Mouse (Mus musculus) midbrain, postnatal 0 days (tissue): ENCODE results near the gene Tgfbr2. TPM values are rescaled to one million over a fixed set of nuclear protein-coding genes. Genes with fewer than 3 reads are reported as not detected.

Source experiments
- ATAC-seq: fragments of 200-750 bp; cut with Nextera tagmentation; 2 replicates; pipeline ENCODE4 v1.8.0; 2017; ENCODE audit warnings: moderate number of reproducible peaks, mild to moderate bottlenecking, moderate TSS enrichment, moderate library complexity; ENCODE audit not compliant: low FRiP score
- DNase-seq: peaks from one replicate; pipeline ENCODE4 v3.0.0-alpha.2; 2015; ENCODE audit warnings: low spot score
- H3K27ac ChIP-seq: fragments of 300-500 bp; sonication (generic); 2 replicates; pipeline ENCODE4 v1.5.1; 2014; ENCODE audit warnings: low read depth, mild to moderate bottlenecking, low read length, mixed read lengths
- H3K27me3 ChIP-seq: fragments of 300-500 bp; sonication (generic); 2 replicates; pipeline ENCODE4 v1.6.1; 2014; ENCODE audit warnings: low read length, control low read depth, mixed read lengths; ENCODE audit not compliant: insufficient read depth
- H3K36me3 ChIP-seq: fragments of 300-500 bp; sonication (generic); 2 replicates; pipeline ENCODE4 v1.6.1; 2014; ENCODE audit warnings: low read length, control low read depth, mixed read lengths; ENCODE audit not compliant: insufficient read depth
- H3K4me1 ChIP-seq: fragments of 300-500 bp; sonication (generic); 2 replicates; pipeline ENCODE4 v1.6.1; 2014; ENCODE audit warnings: mild to moderate bottlenecking, control low read depth, antibody characterized with exemption, low read length, mixed read lengths; ENCODE audit not compliant: insufficient read depth
- H3K4me2 ChIP-seq: fragments of 300-500 bp; sonication (generic); 2 replicates; pipeline ENCODE4 v1.6.1; 2014; ENCODE audit warnings: low read depth, mild to moderate bottlenecking, low read length, mixed read lengths; ENCODE audit not compliant: poor library complexity, severe bottlenecking
- H3K4me3 ChIP-seq: fragments of 300-500 bp; sonication (generic); 2 replicates; pipeline ENCODE4 v1.5.1; 2014; ENCODE audit warnings: low read depth, mild to moderate bottlenecking, low read length, moderate library complexity
- H3K9ac ChIP-seq: fragments of 300-500 bp; sonication (generic); replicated peaks from 2 replicates; pipeline ENCODE4 v1.6.1; 2014; ENCODE audit warnings: mild to moderate bottlenecking, low read length, moderate library complexity, mixed read lengths; ENCODE audit not compliant: poor library complexity, severe bottlenecking
- H3K9me3 ChIP-seq: fragments of 300-500 bp; sonication (generic); 2 replicates; pipeline ENCODE4 v1.6.1; 2016; ENCODE audit warnings: low read length, control low read depth
- CTCF ChIP-seq: IDR thresholded peaks from 2 replicates; pipeline ENCODE4 v1.5.1; 2016; ENCODE audit warnings: antibody characterized with exemption, mild to moderate bottlenecking
- WGBS: fragments of 180-500 bp; shearing (Covaris S2); extraction: QIAGEN DNeasy Blood & Tissue Kit; methylation state at CpG from one replicate; pipeline ENCODE4 v1.1.7; 2014; 5-methylcytosine and 5-hydroxymethylcytosine counted together
- polyA plus RNA-seq: library from polyadenylated mRNA; unstranded; fragments of >200 nt; fragmentation: Nextera tagmentation; extraction: Ambion mirVana; gene quantifications from 2 replicates; pipeline ENCODE4 v1.2.1, GENCODE M21; 2015
- total RNA-seq: library from RNA; depleted of rRNA; stranded (reverse); fragments of >200 nt; gene quantifications from 2 replicates; pipeline ENCODE4 v1.2.3, GENCODE M21; 2014

The Tgfbr2 gene
- total and polyA plus RNA-seq, 2 experiments from 2014 or later = 7.2 to 20.3 TPM

GRCm38 (mm10) chr9:116189831-116190230 is 14.7 kb upstream of the Tgfbr2 start:
- no peaks in the 10 kb centered on the region for H3K27me3 ChIP-seq
- H3K9me3 ChIP-seq = no peaks in the 10 kb centered on the region
- TF ChIP-seq CTCF = no peak
- H3K4me2 ChIP-seq = no peak overlapping the region
- no peaks in the 10 kb centered on the region for H3K36me3 ChIP-seq
- H3K9ac ChIP-seq = no peak overlapping the region
- 84% methylated on average over 4 of the region's 4 CpGs for WGBS
- no peak overlapping the region for H3K27ac ChIP-seq
- no peak overlapping the region for H3K4me3 ChIP-seq
- DNase-seq (no peak), ATAC-seq (no peak)
- no peaks in the 10 kb centered on the region for H3K4me1 ChIP-seq

DNA sequence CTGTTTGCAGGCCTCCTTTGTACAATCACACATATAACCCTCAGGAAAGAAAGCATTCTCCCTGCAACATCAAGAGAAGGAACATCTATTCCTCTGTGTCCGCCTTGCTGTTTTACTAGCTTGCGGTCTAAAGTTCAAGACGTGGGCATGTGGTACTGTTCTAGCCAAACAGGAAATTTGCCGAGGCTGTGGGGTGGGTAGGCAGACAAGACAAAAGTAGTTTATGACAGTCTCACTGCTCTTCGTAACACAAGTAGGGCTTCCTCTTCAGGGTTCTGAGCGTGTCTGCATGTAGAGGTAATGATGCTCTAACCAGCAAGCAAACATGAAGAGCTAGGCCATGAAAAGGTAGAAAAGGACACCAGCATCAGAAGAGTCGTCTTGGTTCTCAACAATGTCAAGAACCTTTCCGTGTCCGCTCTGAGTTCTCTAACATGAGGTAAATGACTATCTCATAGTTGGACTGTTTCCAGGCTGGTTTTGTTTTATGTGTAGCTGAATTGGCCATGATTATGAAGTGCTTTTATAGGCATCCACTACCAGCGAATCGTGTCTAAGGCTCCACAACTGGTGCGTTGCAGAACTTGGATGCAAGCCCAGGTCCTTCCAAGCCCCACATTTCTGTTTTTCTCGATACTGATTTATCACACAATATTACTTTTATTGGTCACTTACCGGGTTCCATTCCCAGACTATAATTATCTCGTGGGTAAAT is 13.9 kb upstream of the Tgfbr2 start:
- Histone ChIP-seq H3K4me3 (no peak overlapping the region), H3K27ac (no peak overlapping the region), H3K4me2 (no peak overlapping the region), H3K27me3 (no peaks in the 10 kb centered on the region), H3K4me1 (no peaks in the 10 kb centered on the region), H3K9ac (no peak overlapping the region), H3K36me3 (no peaks in the 10 kb centered on the region), H3K9me3 (no peaks in the 10 kb centered on the region)
- no peak for TF ChIP-seq CTCF
- WGBS = 89% methylated on average over 15 of the region's 15 CpGs
- ATAC-seq (no peak), DNase-seq (no peak)

DNA sequence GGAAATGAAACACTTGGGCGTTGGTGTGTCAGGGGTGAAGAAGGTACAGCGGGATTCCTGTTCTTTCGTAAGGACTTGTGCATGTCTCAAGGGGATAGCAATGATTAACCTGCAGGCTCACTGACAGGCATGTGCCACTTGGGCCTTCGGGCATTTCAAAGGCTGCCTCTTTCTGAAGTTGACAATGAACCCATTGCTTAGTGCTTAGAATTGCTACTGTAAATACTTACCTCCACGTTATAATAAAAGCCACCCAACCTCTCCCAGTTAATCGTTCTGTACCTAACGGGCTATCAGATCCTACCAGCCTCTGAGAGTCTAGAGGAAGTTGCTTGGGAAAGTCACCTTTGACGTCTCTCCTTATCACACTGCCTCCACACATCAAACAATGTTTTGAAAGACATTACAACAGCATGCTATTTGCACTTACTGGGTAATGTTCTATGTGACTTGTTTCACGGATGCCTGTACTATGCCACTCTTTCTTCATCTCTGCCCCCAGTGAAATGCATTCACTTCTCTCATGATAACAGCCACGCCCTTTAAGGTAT is 12.1 kb upstream of the Tgfbr2 start:
- ATAC-seq (no peak), DNase-seq (no peak)
- no peaks in the 10 kb centered on the region for H3K36me3 ChIP-seq
- H3K27ac ChIP-seq = no peak overlapping the region
- H3K4me2 ChIP-seq = no peak overlapping the region
- no peak overlapping the region for H3K9ac ChIP-seq
- H3K27me3 ChIP-seq = no peaks in the 10 kb centered on the region
- no peak for TF ChIP-seq CTCF
- WGBS = 89% methylated on average over 10 of the region's 10 CpGs
- H3K4me3 ChIP-seq = no peak overlapping the region
- no peaks in the 10 kb centered on the region for H3K9me3 ChIP-seq
- H3K4me1 ChIP-seq = no peaks in the 10 kb centered on the region

GRCm38 (mm10) chr9:116184903-116185302 is 9.7 kb upstream of the Tgfbr2 start:
- no peak for TF ChIP-seq CTCF
- Histone ChIP-seq H3K4me2 (no peak overlapping the region), H3K27me3 (no peaks in the 10 kb centered on the region), H3K4me1 (no peaks in the 10 kb centered on the region), H3K4me3 (no peak overlapping the region), H3K36me3 (no peaks in the 10 kb centered on the region), H3K27ac (no peak overlapping the region), H3K9ac (no peak overlapping the region), H3K9me3 (no peaks in the 10 kb centered on the region)
- DNase-seq (no peak), ATAC-seq (no peak)
- WGBS = 94% methylated on average over 5 of the region's 5 CpGs

- Histone ChIP-seq H3K9me3 (no peaks in the 10 kb centered on the region), H3K4me2 (no peak overlapping the region), H3K27ac (no peak overlapping the region), H3K9ac (no peak overlapping the region), H3K36me3 (no peaks in the 10 kb centered on the region), H3K4me3 (no peak overlapping the region), H3K27me3 (no peaks in the 10 kb centered on the region), H3K4me1 (no peaks in the 10 kb centered on the region)
- ATAC-seq (no peak), DNase-seq (no peak)
- WGBS = 89% methylated on average over 6 of the region's 6 CpGs
- TF ChIP-seq CTCF = no peak
Observed at GRCm38 (mm10) chr9:116183035-116183434, 7.9 kb upstream of the Tgfbr2 start.

- Histone ChIP-seq H3K27ac (no peak overlapping the region), H3K4me3 (no peak overlapping the region), H3K4me1 (no peaks in the 10 kb centered on the region), H3K27me3 (no peaks in the 10 kb centered on the region), H3K9ac (no peak overlapping the region), H3K9me3 (no peaks in the 10 kb centered on the region), H3K4me2 (no peak overlapping the region), H3K36me3 (no peaks in the 10 kb centered on the region)
- no peak for TF ChIP-seq CTCF
- 95% methylated on average over 5 of the region's 5 CpGs for WGBS
- no peak for DNase-seq
- ATAC-seq = no peak
Observed at GRCm38 (mm10) chr9:116181608-116182007, 6.4 kb upstream of the Tgfbr2 start.
